Mouse (Mus musculus) heart, postnatal 25 days (tissue): ENCODE measurements around the gene Ap3d1. TPM values are rescaled to one million over a fixed set of nuclear protein-coding genes. Genes with fewer than 3 reads are reported as not detected.

Experiments
- DNase-seq: peaks from one replicate; pipeline ENCODE4 v3.0.0; 2022; ENCODE audit warnings: low spot score
- intact Hi-C: fragments of 180-260 bp; cut with DNase I; formaldehyde crosslinking; loops from one replicate; pipeline ENCODE4 v1.15.1; 2025
- total RNA-seq, 2 experiments: library from RNA; stranded (reverse); gene quantifications; 2 replicates each; pipeline ENCODE4 v1.2.3; 2021

Ap3d1 gene
- total RNA-seq, 2 experiments from 2014 or later = 39.8 to 44.2 TPM

DNA sequence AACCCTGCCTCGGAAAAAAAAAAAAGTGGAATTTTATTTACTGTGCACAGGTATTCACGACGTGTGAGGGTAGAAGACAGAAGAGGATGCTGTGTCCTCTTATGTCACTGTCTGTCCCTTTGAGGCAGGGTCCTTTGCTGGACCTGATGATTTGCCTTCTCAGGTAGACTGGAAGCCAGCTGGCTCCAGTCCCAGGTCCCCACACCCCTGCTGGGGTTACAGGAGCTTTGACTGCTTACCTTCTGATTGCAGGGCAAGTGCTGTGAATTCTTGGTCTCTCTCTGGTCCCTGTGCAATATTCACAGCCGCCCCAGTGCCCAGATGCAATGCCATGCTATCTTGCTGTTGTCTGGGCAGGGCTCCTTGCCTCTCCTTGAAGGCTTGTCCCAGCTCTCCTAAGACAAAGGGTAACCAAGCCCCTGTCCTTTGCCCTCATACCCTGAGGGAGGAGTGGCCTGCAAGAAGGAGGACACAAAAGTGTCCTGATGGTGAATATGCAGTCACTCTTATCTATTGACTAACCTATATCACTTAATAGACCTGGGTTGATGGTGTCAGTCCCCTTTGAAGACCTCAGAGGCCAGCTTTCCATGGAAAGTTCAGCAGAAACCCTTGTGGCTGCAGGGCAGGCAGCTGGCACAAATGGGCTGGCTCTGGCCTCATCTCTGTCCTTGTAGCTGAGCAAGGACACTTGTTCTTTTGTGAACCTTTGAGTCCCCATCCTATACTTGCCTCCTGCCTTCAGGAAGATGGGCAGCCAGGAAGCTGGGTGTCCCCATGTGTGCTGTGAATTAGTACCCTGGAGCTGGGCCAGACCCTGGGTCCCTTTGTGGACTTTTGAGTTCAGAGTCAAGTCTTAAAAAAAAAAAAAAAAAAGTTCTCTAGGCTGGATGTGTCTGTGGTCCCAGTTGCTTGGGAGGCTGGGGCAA is 18.8 kb upstream of the Ap3d1 start:
- intact Hi-C loops = no loop called here
- no peak for DNase-seq

DNA sequence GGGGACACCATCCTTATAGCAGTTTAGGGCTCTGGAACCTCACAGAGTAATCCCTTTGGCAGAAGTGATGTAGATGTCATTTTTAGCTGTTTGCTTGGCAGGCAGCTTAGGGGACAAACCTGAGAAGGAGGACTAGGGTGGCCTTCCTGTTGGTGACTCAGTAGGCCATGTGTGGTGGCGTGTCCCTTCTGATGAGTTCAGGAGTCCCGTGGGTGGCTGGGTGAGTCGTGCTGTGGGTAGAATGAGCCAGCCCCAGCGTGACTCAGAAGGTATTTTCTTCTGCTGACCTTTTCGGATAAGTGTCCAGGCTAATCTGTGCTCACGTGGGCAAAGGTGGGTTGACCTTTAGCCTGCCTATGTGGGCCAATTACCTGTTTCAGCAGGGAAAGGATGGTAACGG is 16.6 kb upstream of the Ap3d1 start:
- intact Hi-C loops = no loop called here
- DNase-seq = no peak

DNA sequence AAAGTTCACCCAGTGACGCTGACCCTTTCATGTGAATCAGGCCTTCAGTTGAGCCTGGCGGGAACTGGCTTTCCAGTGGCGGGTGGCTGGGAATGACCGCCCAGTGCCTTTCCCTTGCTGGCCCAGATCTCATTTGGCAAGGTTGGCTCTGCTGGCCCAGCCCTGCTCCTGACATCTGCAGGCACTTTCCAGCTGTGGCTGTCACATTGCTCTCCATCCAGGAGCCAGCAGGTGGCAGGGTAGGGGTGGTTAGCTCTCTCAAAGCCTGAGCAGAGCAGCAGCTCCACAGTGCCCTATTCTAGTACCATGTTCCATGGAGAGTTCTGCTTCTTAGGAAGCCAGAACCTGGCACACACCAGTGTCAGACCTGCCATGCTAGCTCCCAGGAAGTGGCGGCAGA is 15.7 kb upstream of the Ap3d1 start:
- intact Hi-C loops = loop anchor here (2.0 kb wide), 1 partner anchor 17 kb away; no protein-coding TSS in a partner anchor
- DNase-seq = peak; percentile 81

DNA sequence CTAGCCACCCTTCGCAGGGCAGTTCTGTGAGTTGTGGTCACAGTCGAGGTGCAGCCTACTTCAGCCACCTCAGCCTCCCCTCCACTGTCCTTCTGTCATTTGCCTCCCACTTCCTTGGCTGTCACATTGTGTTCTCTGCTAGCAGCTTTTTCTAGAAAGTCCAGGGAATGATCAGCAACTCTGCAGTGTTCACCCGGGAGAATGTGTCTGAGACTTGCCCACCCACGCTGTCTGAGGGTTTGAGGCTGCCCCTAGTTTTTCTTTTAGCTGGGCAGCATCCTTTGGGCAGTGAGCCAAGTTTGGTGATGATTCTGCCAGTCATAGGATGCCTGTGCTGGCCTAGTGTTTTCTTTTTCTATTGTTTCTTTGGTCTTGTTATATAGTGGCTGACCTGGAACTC is 14.9 kb upstream of the Ap3d1 start:
- intact Hi-C loops = loop anchor here (2.0 kb wide), 1 partner anchor 18 kb away; no protein-coding TSS in a partner anchor
- DNase-seq = no peak

DNA sequence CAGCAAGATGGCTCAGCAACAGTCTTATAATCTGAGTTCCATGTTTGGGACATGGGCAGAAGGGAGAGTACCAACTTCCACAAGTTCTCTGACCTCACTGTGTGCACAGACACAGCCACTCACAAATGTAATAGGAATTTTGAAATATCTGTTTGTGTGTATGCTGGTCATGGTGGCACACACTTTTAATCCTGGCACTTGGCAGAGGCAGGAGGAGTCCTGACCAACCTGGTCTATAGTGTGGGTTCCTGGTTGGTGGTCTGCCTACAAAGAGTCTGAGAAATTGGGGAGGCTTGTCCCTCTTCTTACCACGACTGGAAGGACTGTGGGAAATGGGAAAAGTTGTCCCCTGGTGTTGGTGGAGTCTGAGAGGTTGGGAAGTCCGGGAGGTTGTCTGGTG is 14.4 kb upstream of the Ap3d1 start:
- intact Hi-C loops = loop anchor here (2.0 kb wide), 1 partner anchor 18 kb away; no protein-coding TSS in a partner anchor
- DNase-seq = no peak

DNA sequence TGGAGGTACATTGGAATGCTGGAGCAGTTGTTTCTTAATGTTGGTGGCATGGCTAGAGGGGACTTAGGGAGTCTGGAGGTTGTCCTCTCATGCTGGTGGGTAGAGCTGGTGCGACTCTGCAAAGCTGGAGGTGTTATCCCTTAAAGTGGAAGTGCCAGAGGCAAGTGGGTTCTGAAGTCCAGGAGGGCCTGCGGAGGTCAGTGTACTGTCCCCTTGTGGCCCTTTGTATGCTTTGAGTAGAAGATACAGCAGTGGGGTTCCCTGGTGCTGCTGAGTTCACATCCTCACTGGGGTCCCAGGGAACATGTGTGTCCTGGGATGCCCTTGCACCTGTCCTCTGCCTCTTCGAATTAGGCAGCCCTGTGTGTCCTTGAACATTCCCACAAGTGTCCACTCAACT is 14.0 kb upstream of the Ap3d1 start:
- DNase-seq = no peak
- intact Hi-C loops = loop anchor here (2.0 kb wide), 1 partner anchor 19 kb away; no protein-coding TSS in a partner anchor

DNA sequence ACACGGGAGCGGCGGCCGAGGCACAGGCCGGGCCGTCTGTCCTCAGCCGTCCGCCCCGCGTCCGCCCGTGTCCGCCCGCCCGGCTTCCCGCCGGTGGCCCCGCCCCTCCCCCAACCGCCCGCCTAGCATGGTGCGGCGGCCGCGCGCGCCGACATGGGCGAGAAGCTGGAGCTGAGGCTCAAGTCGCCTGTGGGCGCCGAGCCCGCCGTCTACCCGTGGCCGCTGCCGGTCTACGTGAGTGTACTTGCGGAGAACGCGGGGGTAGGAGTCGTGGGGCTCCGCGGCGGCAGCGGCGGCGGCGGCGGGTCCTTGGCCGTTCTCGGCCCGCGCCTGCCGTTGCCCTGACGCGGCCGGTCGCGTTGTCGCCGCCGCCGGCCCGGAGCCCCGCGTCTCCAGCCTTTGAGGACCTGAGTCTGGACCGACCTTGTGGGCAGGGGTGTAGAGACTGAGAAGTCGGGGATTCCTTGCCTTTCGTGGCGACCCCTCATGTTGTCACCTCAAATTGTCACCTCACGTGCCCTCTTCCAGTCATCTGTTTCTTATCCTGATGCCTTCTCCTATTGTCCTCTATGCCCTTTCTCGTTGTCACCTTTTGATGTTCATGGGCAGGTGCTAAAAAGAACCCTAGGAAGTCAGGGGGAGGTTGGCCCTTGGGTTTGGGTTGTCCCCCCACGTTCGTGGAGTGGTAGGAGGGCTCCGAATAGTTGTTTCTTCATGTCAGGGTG is 13.4 kb upstream of the Ap3d1 start:
- intact Hi-C loops = loop anchor here (2.0 kb wide), 1 partner anchor 19 kb away; no protein-coding TSS in a partner anchor
- no peak for DNase-seq

DNA sequence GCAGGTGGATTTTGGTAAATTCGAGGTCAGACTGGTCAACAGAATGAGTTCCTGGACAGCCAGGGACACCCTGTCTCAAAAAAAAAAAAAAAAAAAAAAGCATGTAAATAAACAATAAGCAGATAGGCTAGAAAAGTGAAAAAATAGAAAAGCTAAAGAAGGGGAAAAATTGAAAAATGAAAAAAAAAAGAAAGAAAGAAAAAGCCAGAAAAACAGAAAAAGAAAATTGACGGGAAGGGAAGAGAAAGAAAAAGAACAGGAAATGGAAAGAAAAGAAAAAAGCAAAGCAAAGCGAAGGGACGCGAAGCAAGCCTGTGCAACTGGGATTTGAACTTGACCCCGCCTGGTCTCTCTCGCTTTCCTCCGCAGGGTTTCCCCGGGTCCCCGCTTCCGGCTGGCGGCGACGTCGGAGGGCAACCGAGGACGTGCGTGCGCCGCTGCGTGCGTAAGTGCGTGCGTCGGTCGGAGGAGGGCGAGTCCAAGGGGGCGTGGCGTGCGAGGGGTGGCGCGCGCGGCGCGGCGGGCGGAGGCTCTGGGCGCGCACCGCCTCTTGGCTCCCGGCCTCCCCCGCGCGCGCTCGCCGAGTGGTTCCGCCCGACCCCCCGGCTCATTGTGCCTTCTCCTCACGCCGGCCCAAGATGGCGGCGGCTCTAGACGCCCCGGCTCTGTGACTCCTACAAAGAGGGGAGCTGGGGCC is 12.7 kb upstream of the Ap3d1 start, which contains the start of gene Dot1l:
TSS of gene Dot1l (plus strand) at position 613 of the 697 bp plus-strand sequence.
- intact Hi-C loops = no loop called here
- DNase-seq = peak; percentile 97

DNA sequence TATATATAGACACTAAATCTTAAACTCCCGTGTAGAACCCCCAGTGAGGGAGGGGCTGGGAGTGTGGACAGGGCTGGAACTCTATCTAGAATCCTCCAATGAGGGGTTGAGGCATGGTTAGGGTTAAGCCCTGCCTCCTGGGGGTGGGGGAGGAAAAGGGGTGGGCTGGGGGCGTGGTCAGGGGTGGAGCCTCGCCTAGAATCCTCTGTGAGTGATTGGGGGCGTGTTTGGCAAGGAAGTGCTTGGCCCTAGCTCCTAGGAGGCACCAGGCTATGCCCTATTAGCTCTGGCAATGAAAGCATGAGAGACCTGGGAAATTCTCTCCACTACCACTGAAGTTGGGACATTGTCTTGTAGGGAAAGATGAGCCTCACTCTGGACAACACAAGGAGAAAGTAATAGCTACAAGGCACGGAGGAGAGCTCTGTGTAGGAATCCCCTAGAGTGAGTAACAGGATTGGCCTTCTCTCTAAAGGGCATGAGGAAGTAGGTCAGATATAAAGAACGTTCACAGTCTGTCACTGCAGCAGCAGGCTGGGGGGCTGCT is 10.1 kb upstream of the Ap3d1 start:
- intact Hi-C loops = no loop called here

DNA sequence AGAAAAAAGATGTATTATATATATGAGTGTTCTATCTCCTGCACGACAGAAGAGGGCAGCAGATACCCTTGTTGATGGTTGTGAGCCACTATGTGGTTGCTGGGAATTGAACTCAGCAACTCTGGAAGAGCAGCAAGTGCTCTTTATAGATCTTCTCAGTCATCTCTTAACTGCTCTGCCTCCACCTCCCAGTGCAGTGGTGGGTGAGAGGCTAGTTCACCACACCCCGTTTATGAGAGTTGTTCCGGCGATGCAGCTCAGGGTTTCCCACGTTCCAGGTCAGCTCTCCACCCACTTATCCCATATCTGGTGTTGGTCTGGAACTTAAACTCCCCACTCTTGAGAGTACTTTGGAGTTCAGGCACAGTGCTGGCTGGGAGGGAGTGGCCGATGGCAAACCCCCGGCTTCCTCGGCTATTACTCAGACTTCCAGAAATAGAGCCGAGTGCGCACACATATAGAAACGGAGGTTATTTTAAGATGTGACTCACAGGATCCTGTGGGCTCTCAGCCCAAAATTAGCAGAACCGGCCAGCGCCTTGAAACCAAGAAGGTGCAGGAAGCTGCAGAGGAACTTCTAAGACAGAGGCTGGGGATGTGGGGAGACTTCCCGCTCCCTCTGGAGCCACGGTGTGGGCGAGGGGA is 9.2 kb upstream of the Ap3d1 start:
- peak; percentile 69 for DNase-seq
- intact Hi-C loops = loop anchor here (1.0 kb wide), 1 partner anchor 23 kb away; no protein-coding TSS in a partner anchor

More for the DNA sequence above, 10.1 kb upstream of the Ap3d1 start:
- peak; percentile 61 for DNase-seq

DNA sequence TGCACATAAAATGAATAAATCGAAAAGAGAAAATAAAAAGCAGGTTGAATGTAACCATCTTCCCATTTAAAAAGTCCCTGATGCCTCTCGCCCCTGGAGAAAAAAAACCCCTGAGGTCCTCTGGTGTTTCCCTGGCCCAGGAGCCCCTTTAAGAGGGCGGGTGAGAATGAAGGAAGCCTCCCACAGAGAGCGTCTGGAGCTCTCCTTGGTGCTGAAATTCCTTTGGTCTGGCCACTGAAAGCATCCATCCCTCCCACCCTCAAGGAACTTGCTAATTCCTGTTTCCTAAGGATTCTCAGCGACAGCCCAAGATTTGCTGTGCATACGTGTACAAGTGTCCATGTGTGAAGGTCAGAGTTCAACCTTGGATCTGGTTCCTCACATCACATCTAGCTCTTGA is 6.5 kb upstream of the Ap3d1 start:
- no peak for DNase-seq
- intact Hi-C loops = loop anchor here (1.0 to 5.0 kb wide), 3 partner anchors 59 to 249 kb away; partner anchors contain the start of gene Amh

DNA sequence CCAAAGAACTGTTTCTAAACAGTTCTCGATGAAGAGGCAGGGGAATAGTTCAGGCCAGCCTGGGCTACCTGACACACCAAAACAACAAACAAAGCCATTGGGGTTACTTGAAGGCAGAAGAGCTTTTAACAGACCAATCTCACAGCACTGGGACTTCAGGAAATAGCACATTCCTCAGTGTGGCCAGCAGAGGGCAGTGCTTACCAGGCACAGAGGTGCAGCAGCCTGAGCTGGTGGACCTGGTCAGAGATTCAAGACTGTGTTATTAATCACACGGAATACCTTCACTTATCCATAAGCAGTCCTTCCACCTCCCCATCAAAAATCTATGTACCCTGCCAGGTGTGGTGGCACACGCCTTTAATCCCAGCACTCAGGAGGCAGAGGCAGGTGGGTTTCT is 5.3 kb upstream of the Ap3d1 start:
- intact Hi-C loops = loop anchor here (1.0 to 5.0 kb wide), 4 partner anchors 27 to 250 kb away; partner anchors contain the start of gene Amh
- peak; percentile 46 for DNase-seq

DNA sequence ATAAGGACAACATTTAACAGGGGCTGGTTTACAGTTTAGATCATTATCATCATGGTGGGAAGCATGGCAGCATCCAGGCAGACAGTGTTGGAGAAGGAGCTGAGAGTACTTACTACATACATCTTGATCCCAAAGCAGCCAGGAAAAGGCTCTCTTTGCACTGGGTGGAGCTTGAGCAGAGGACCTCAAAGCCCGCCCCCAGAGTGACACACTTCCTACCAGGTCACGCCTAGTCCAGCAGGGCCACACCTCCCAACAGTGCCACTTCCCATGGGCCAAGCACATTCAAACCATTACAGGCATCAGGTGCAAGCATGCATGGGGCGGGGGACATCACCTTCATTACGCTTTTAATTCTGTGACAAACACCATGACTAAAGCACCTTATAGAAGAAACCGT is 2.2 kb upstream of the Ap3d1 start:
- DNase-seq = no peak
- intact Hi-C loops = loop anchor here (5.0 kb wide), 1 partner anchor 42 kb away; the partner anchor contains the start of genes Izumo4 and Mob3a

DNA sequence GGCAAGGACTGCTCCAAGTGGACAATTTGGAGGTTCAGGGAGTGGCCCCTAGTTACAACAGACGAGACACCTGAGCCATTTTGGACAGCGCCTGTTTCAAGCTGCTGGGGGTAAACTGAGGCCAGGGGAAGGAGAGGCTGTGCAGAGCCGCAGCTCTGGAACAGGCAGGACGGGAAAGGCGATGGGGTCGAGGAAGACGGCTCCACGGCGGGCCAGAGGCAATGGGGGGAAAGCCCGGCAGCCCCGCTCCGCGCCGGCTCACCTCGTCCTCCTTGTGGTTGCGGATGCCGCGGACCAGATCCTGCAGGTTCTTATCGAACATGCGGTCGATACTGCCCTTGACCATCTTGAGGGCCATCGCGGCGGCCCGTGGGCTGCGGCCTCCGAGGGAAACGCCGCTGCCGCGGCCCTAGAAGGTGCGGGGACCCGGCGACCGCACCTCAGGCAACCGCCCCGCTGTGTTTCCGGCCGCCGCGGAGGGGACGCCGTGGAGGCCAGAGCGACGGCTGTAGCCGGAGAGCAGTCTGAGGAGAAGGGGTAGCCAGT is 357 bp downstream of the Ap3d1 start:
- intact Hi-C loops = loop anchor here (5.0 kb wide), 1 partner anchor 39 kb away; the partner anchor contains the start of genes Izumo4 and Mob3a

DNA sequence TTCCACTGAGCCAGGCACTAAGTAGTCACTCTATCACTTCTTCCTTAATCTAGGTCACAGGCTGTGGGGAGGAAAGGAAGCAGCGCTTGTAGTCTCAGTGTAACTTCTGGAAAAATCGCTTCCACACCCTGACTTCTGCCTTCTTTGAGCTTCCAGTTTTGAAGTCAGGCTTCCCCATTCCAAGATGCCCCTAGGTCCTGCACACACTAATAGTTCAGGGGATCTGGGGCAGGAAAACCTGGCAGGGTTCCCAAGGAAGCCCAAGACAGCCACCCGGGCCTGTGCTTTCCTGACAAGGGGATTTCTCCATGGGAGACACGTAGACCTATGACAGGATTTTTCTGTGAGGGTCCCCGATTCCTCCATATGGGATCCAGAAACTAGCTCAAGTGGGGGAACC is 918 bp downstream of the Ap3d1 start:
- no peak for DNase-seq
- intact Hi-C loops = loop anchor here (5.0 kb wide), 1 partner anchor 39 kb away; the partner anchor contains the start of genes Izumo4 and Mob3a

More for the DNA sequence above, 357 bp downstream of the Ap3d1 start:
- no peak for DNase-seq

DNA sequence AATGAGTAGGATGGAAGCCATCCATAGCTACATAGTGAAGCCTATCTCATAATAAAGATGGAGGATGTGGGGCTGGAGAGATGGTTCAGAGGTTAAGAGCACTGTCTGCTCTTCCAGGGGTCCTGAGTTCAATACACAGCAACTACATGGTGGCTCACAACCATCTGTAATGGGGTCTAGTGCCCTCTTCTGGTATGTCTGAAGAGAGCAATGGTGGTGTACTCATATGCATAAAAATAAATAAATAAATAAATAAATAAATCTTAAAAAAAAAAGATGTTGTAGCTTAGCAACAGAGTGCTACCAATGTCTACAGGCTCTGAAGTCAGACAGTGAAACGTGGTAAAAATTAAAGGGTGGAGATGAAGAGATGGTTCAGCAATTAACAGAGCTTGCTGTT is 3.4 kb downstream of the Ap3d1 start:
- intact Hi-C loops = no loop called here
- DNase-seq = no peak

DNA sequence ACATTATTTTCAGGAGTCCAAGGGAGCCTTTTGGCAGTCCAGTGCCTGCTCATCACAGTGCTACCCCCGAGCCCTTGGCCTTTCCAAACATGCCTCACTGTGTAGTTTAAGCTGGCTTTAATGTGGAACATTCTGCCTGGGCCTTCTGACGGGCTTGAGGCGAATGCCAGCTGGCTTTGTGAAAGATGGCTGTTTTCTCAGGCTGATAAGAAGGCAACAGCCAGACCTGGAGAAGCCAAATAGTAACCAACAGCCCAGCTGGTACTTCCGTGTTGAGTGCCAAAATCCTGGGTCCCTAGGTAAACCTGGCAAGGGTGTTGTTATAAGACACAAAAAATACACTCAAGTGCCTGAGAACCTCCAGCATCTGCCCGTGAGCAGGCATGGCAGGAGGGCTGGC is 5.3 kb downstream of the Ap3d1 start:
- DNase-seq = no peak
- intact Hi-C loops = no loop called here

DNA sequence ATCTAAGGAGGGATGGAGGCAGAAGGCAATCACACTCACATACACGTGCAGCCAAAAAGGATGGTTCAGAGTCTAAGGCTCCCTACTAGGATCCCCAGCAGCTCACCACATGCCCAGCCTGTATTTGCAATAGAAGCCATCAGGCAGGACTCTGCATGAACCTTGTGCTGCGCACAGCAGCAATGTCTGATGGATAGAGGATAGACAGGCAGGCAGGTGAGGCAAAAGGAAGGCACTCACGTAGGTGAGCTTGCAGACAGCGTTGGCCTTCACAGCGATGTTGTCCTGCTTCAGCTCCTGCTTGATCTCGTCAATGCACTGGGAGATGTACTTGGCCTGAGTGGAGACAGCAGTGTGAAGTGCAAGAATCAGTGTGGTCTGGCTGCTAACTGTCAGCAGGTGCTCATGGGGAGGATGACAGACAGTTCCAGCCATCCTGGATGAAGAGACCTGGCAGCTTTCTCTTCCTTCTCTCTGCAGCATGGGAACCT is 9.4 kb downstream of the Ap3d1 start:
- intact Hi-C loops = no loop called here
- DNase-seq = no peak
